Mouse (Mus musculus): ENCODE data around the gene Usp32.

Usp32 gene

GRCm38 (mm10) chr11:84988341-84988919 is 151.5 kb downstream of the Usp32 start:
- no peak for DNase-seq (ENCODE audit: extremely low spot score, low spot score)

GRCm38 (mm10) chr11:84985421-84985820 is 154.5 kb downstream of the Usp32 start:
- DNase-seq (ENCODE audit: extremely low spot score, low spot score): no peak

- DNase-seq (ENCODE audit: extremely low spot score, low spot score): no peak
These were observed 159.3 kb downstream of the Usp32 start for GRCm38 (mm10) chr11:84980697-84981096.

- DNase-seq (ENCODE audit: extremely low spot score, low spot score): no peak
These were observed 160.6 kb downstream of the Usp32 start for GRCm38 (mm10) chr11:84979351-84979750.

- DNase-seq (ENCODE audit: extremely low spot score, low spot score): peak; percentile 55
These were observed 161.8 kb downstream of the Usp32 start for GRCm38 (mm10) chr11:84978113-84978512.

- no peak for DNase-seq (ENCODE audit: extremely low spot score, low spot score)
These were observed 162.5 kb downstream of the Usp32 start for GRCm38 (mm10) chr11:84977385-84977952.

GRCm38 (mm10) chr11:84976706-84977105 is 163.3 kb downstream of the Usp32 start:
- no peak for DNase-seq (ENCODE audit: extremely low spot score, low spot score)

GRCm38 (mm10) chr11:84974582-84974981 is 165.4 kb downstream of the Usp32 start:
- DNase-seq (ENCODE audit: extremely low spot score, low spot score): no peak

- no peak for DNase-seq (ENCODE audit: extremely low spot score, low spot score)
These were observed 166.3 kb downstream of the Usp32 start for GRCm38 (mm10) chr11:84973661-84974060.

- no peak for DNase-seq (ENCODE audit: extremely low spot score, low spot score)
These were observed 167.9 kb downstream of the Usp32 start for GRCm38 (mm10) chr11:84972067-84972466.

GRCm38 (mm10) chr11:84968775-84969174 is 171.2 kb downstream of the Usp32 start:
- no peak for DNase-seq (ENCODE audit: extremely low spot score, low spot score)

- DNase-seq (ENCODE audit: extremely low spot score, low spot score): no peak
These were observed 171.7 kb downstream of the Usp32 start for GRCm38 (mm10) chr11:84968309-84968708.

- DNase-seq (ENCODE audit: extremely low spot score, low spot score): peak; percentile 58
These were observed 172.8 kb downstream of the Usp32 start for GRCm38 (mm10) chr11:84967113-84967512.

GRCm38 (mm10) chr11:84966696-84967095 is 173.3 kb downstream of the Usp32 start:
- no peak for DNase-seq (ENCODE audit: extremely low spot score, low spot score)

- DNase-seq (ENCODE audit: extremely low spot score, low spot score): no peak
These were observed 176.4 kb downstream of the Usp32 start for GRCm38 (mm10) chr11:84963556-84963955.

- DNase-seq (ENCODE audit: extremely low spot score, low spot score): no peak
These were observed 177.4 kb downstream of the Usp32 start for GRCm38 (mm10) chr11:84962536-84962935.

- DNase-seq (ENCODE audit: extremely low spot score, low spot score): no peak
These were observed 178.4 kb downstream of the Usp32 start for GRCm38 (mm10) chr11:84961571-84961970.

- no peak for DNase-seq (ENCODE audit: extremely low spot score, low spot score)
These were observed 179.2 kb downstream of the Usp32 start for GRCm38 (mm10) chr11:84960780-84961179.

GRCm38 (mm10) chr11:84960291-84960690 is 179.7 kb downstream of the Usp32 start:
- DNase-seq (ENCODE audit: extremely low spot score, low spot score): no peak

GRCm38 (mm10) chr11:84959701-84960181 is 180.2 kb downstream of the Usp32 start:
- peak; percentile 51 for DNase-seq (ENCODE audit: extremely low spot score, low spot score)

GRCm38 (mm10) chr11:84959181-84959580 is 180.8 kb downstream of the Usp32 start:
- DNase-seq (ENCODE audit: extremely low spot score, low spot score): no peak

GRCm38 (mm10) chr11:84958271-84958630 is 181.7 kb downstream of the Usp32 start:
- DNase-seq (ENCODE audit: extremely low spot score, low spot score): no peak

GRCm38 (mm10) chr11:84957591-84958270 is 182.2 kb downstream of the Usp32 start, which contains the start of gene Car4:
Gene Car4, plus strand, starts transcription at chr11:84957786.
- DNase-seq (ENCODE audit: extremely low spot score, low spot score): no peak
